Mouse (Mus musculus) midbrain, embryonic 16.5 days (tissue): Measurements from ENCODE around the gene Fgf2. TPM values are rescaled to one million over a fixed set of nuclear protein-coding genes. Genes with fewer than 3 reads are reported as not detected.

Experiments used
- ATAC-seq: fragments of 200-750 bp; cut with Nextera tagmentation; 2 replicates; pipeline ENCODE4 v1.8.0; 2017; ENCODE audit warnings: moderate TSS enrichment
- H3K27ac ChIP-seq: fragments of 300-500 bp; sonication (generic); 2 replicates; pipeline ENCODE4 v1.5.1; 2014; ENCODE audit warnings: mild to moderate bottlenecking, low read length, mixed read lengths
- H3K27me3 ChIP-seq: fragments of 300-500 bp; sonication (generic); 2 replicates; pipeline ENCODE4 v1.6.1; 2014; ENCODE audit warnings: low read depth, low read length, mixed read lengths; ENCODE audit not compliant: control insufficient read depth, insufficient read depth
- H3K36me3 ChIP-seq: fragments of 300-500 bp; sonication (generic); 2 replicates; pipeline ENCODE4 v1.6.1; 2014; ENCODE audit warnings: mild to moderate bottlenecking, low read length, moderate library complexity, mixed read lengths; ENCODE audit not compliant: control insufficient read depth, insufficient read depth
- H3K4me1 ChIP-seq: fragments of 300-500 bp; sonication (generic); 2 replicates; pipeline ENCODE4 v1.6.1; 2014; ENCODE audit warnings: mild to moderate bottlenecking, low read length, mixed read lengths; ENCODE audit not compliant: control insufficient read depth, insufficient read depth
- H3K4me2 ChIP-seq: fragments of 300-500 bp; sonication (generic); 2 replicates; pipeline ENCODE4 v1.6.1; 2014; ENCODE audit warnings: mild to moderate bottlenecking, low read length, mixed read lengths
- H3K4me3 ChIP-seq: fragments of 300-500 bp; sonication (generic); 2 replicates; pipeline ENCODE4 v1.5.1; 2014; ENCODE audit warnings: low read depth, mild to moderate bottlenecking, low read length, moderate library complexity, mixed read lengths
- H3K9ac ChIP-seq: fragments of 300-500 bp; sonication (generic); 2 replicates; pipeline ENCODE4 v1.6.1; 2014; ENCODE audit warnings: low read depth, low read length, mixed read lengths
- H3K9me3 ChIP-seq: fragments of 300-500 bp; sonication (generic); replicated peaks from 2 replicates; pipeline ENCODE4 v1.6.1; 2014; ENCODE audit warnings: mild to moderate bottlenecking, low read length, mixed read lengths; ENCODE audit not compliant: control insufficient read depth, poor library complexity, severe bottlenecking
- WGBS: fragments of 180-500 bp; shearing (Covaris S2); extraction: QIAGEN DNeasy Blood & Tissue Kit; methylation state at CpG from one replicate; pipeline ENCODE4 v1.1.7; 2014; 5-methylcytosine and 5-hydroxymethylcytosine counted together
- polyA plus RNA-seq: library from polyadenylated mRNA; unstranded; fragments of >200 nt; fragmentation: Nextera tagmentation; extraction: Ambion mirVana; gene quantifications from 2 replicates; pipeline ENCODE4 v1.2.1, GENCODE M21; 2015

Gene Fgf2
- 0.44 and 0.55 TPM in 2 replicates for polyA plus RNA-seq

DNA sequence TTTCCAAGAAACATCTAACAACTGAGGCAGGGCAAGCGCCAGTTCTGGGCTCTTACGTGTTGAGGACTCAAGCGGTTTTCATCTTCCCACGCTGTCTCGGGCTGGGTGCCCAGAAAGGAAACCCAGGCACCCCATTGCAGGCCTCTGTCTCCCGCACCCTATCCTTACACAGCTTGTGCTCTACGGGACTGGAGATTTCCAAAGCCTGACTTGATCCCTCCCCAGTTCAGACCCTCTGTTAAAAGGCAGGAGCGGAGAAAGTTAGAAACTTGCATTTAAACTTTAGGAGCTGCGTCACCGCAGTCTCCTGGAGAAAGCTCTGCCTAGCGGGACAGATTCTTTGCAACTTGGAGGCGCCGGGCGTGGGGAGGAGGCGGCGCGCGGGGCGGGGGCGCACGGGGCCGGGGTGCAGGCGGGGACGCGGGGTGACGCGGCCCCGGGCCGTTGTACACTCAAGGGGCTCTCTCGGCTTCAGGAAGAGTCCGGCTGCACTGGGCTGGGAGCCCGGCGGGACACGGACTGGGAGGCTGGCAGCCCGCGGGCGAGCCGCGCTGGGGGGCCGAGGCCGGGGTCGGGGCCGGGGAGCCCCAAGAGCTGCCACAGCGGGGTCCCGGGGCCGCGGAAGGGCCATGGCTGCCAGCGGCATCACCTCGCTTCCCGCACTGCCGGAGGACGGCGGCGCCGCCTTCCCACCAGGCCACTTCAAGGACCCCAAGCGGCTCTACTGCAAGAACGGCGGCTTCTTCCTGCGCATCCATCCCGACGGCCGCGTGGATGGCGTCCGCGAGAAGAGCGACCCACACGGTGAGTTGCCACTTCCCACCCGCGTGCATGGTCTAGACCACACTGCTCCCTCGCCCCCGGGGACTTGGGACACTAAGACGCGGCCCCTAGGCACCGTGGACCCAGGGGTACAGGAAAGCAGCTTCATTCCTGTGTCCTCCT, at the start of gene Fgf2:
Gene Fgf2 (plus strand): TSS at position 126 of the 945 bp plus-strand sequence.
- H3K4me3 ChIP-seq = peak within 1 kb of the TSS; percentile 75
- H3K4me2 ChIP-seq = peak within 1 kb of the TSS; percentile 100
- H3K9ac ChIP-seq = peak within 1 kb of the TSS; percentile 73
- WGBS = under 1% methylated on average over 67 of the region's 75 CpGs
- peaks cover 26% of the 10 kb centered on the region for H3K27me3 ChIP-seq
- H3K9me3 ChIP-seq = no peaks in the 10 kb centered on the region
- no peak within 1 kb of the TSS for H3K27ac ChIP-seq
- H3K4me1 ChIP-seq = peaks cover 11% of the 10 kb centered on the region
- no peaks in the 10 kb centered on the region for H3K36me3 ChIP-seq
- ATAC-seq = peak; percentile 85

DNA sequence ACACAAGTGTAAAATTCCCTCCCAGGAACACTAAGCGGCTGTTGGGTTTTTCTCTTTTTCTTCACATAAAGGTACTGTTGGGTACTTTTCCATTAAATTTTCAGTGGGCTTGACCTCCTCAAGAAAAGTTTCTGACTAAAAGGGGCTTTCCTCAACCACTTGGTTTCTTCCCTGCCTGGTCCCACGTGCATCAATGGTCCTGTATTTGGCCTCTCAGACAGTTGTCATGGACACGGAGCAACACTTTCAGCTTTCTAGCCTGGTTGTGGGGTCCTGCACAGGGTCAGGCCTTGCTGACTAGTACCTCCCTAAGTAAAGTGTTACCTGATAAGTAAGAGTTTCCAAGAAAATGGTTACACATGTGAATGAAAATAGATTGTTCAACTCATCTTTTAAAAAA, 48.7 kb upstream of the Fgf2 start:
- Histone ChIP-seq H3K9me3 (no peaks in the 10 kb centered on the region), H3K4me2 (no peak overlapping the region), H3K9ac (no peak overlapping the region), H3K27me3 (no peaks in the 10 kb centered on the region), H3K4me3 (no peak overlapping the region), H3K36me3 (no peaks in the 10 kb centered on the region), H3K4me1 (no peaks in the 10 kb centered on the region), H3K27ac (no peak overlapping the region)
- 70% methylated on average over 3 of the region's 3 CpGs for WGBS
- no peak for ATAC-seq

DNA sequence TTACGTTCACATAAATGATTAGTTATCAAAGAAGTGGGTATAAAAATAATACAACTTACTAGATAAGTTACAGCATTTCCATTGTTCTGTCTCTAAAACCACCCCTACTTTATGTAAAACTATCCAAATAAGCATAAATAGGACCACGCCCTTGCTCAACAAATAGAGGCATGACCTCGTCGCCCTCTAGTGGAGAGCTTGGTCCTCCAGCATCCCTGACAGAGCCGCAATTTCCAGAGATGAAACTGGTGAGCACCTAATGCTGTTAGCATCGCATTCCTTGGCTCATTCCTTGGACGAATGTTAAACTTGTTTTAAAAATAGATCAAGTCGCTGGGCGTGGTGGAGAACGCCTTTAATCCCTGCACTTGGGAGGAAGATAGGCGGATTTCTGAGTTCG, 45.5 kb upstream of the Fgf2 start:
- no peak overlapping the region for H3K4me2 ChIP-seq
- no peaks in the 10 kb centered on the region for H3K9me3 ChIP-seq
- H3K36me3 ChIP-seq = no peaks in the 10 kb centered on the region
- no peak overlapping the region for H3K4me3 ChIP-seq
- no peak for ATAC-seq
- H3K9ac ChIP-seq = no peak overlapping the region
- no peaks in the 10 kb centered on the region for H3K27me3 ChIP-seq
- no peaks in the 10 kb centered on the region for H3K4me1 ChIP-seq
- no peak overlapping the region for H3K27ac ChIP-seq
- WGBS = 42% methylated on average over 12 of the region's 12 CpGs

DNA sequence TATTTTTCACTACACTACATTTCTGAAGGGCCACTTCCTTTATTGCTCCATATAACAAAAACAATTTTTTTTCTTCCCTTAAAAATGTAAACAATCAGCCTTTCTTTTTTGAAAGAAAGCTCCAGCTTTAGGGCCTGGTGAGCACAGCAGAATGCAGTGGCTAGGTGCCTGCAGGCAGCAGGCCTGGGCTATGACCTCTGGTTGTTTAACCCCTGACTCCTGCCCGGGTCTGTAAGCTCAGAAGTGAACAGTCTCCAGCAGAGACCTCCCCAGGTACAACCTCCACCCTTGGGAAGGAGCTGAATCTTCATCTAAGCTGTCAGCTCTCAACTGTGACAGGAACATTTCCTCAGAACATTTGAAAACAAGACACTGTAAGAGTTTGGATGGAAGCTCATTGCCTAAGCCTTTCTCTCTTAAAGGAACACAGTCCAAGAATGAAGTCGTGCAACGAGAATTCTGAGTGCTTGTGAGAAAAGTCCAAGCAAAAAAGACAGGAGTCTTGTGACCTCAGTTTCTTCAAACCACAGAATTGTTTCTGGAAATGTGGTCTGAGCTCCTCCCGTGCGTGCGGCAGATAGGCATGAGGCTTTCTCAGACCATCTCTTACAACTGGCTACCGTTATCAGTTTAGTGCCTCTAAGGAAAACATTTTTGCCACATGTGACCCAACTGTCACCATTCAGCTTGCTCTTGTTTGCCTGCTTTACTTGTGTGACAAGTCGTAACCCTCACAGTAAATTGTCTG, 44.6 kb upstream of the Fgf2 start:
- H3K9ac ChIP-seq = no peak overlapping the region
- no peak overlapping the region for H3K4me2 ChIP-seq
- H3K27me3 ChIP-seq = no peaks in the 10 kb centered on the region
- WGBS = 77% methylated on average over 8 of the region's 8 CpGs
- no peaks in the 10 kb centered on the region for H3K4me1 ChIP-seq
- no peak for ATAC-seq
- no peaks in the 10 kb centered on the region for H3K9me3 ChIP-seq
- no peak overlapping the region for H3K4me3 ChIP-seq
- H3K27ac ChIP-seq = no peak overlapping the region
- H3K36me3 ChIP-seq = no peaks in the 10 kb centered on the region

DNA sequence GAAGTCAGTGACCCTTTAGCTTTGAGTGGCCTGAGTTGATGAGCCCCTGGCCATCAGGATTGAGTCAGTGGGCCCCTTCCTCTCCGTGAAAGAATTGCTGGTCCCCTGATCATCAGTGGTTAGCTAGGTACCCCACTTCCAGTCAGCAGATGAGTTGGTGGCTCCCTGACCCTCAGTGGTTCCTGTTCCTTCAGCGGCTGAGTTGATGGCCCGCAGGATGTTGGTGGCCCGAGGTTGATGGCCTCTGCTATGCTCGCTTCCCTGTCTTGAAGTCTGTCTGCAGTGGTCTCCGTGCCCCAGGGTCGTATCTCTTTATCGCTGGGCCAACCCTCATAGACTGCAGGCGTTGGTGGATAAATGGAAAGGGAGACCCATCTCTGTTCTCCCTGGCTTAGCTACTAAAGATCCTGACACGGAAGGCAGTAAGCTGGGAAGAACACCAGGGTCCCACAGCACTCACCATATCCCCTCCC, 36.2 kb upstream of the Fgf2 start:
- no peaks in the 10 kb centered on the region for H3K27me3 ChIP-seq
- H3K4me2 ChIP-seq = peak overlapping the region; percentile 82
- H3K4me1 ChIP-seq = peaks cover 10% of the 10 kb centered on the region
- peak overlapping the region; percentile 81 for H3K9ac ChIP-seq
- no peaks in the 10 kb centered on the region for H3K9me3 ChIP-seq
- peak overlapping the region; percentile 71 for H3K27ac ChIP-seq
- WGBS = 2% methylated on average over 10 of the region's 10 CpGs
- no peaks in the 10 kb centered on the region for H3K36me3 ChIP-seq
- no peak; the same call in 1 of the 2 replicates for ATAC-seq
- peak overlapping the region; percentile 81 for H3K4me3 ChIP-seq

DNA sequence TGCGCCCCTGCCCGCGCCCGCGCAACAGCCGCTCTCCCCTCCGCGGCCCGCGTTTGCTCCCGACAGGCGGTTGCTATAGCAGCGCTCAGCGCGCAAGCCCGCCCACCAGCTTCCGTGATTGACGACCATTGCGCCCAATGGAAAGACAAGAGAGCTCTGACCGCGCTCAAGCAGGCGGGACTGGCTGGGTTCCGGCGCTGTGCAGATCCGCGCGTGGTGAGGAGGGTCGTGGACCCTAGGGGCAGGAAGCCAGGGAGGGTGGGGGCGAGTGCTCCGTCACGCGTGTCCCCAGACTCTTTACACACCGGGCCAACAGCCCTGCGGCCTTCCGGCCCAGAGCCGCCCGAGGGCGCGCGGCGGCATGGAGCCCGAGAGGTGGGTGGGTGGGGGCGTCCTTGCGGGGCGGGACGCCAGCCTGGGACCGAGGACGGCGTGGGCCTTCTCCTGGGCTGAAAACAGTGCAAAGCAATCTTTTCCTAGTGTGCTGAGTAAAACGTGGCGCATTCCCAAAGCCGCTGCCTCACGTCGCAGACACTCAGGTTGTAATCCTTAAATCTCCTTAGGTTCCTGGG, 35.7 kb upstream of the Fgf2 start, which contains the start of the genes Bbs12 and Cetn4:
Gene Bbs12 (plus strand): TSS at position 185 of the 572 bp plus-strand sequence.
Gene Cetn4 (minus strand): TSS at position 339 of the 572 bp plus-strand sequence.
- Histone ChIP-seq H3K4me1 (peaks cover 10% of the 10 kb centered on the region), H3K9me3 (no peaks in the 10 kb centered on the region), H3K27me3 (no peaks in the 10 kb centered on the region), H3K4me3 (peak within 1 kb of the TSS; percentile 81), H3K27ac (peak within 1 kb of the TSS; percentile 77), H3K9ac (peak within 1 kb of the TSS; percentile 81), H3K36me3 (no peaks in the 10 kb centered on the region), H3K4me2 (peak within 1 kb of the TSS; percentile 82)
- ATAC-seq = peak; percentile 100
- WGBS = under 1% methylated on average over 54 of the region's 54 CpGs

DNA sequence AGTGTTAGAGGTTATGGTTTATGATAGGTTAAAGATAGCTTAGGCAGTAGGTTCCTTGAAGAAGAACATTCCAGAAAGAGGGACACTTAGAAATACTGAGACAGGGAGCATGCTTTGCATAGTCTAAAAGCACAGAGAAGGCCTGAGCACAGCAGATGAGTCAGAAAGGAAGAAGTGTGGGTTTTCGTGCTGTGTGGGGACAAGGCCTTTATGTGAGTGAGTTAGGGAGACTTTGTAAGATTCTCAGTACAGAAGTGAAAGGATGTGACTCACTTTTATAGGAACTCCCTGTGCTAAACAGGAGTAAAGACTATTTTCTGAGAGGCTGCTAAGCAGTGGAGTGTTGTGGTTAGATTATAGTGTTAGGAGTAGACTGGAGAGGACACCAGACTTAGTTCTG, 34.8 kb upstream of the Fgf2 start:
- no peaks in the 10 kb centered on the region for H3K9me3 ChIP-seq
- ATAC-seq = no peak
- WGBS = 30% methylated on average over 1 of the region's 1 CpGs
- 0 out of 2 replicates have a peak overlapping the region, but pooled peaks have one; percentile 1 for H3K9ac ChIP-seq
- no peak overlapping the region for H3K27ac ChIP-seq
- peaks cover 10% of the 10 kb centered on the region for H3K4me1 ChIP-seq
- H3K4me2 ChIP-seq = peak overlapping the region; percentile 47
- H3K36me3 ChIP-seq = no peaks in the 10 kb centered on the region
- no peaks in the 10 kb centered on the region for H3K27me3 ChIP-seq
- H3K4me3 ChIP-seq = no peak overlapping the region

DNA sequence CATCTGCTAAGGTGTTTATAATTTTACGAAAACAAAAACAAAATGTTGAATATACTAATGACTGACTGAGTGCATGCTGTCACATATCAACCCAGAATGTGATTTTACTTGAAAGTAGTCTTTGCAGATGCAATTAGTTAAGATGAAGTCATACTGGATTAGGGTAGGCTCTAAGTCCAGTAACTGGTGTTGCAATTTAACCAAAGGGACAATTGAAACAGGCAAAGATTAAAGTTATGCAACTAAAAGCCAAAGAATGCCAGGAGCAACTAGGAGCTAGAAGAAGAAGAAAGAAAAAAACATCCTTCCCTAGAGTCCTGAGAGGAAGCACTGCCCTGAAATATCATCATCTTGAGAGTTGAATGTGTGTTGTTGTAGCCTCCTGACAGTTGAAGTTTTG, 31.9 kb upstream of the Fgf2 start:
- Histone ChIP-seq H3K27me3 (no peaks in the 10 kb centered on the region), H3K9me3 (no peaks in the 10 kb centered on the region), H3K9ac (no peak overlapping the region), H3K4me3 (no peak overlapping the region), H3K36me3 (no peaks in the 10 kb centered on the region; the same call in 1 of the 2 replicates), H3K27ac (no peak overlapping the region), H3K4me2 (no peak overlapping the region), H3K4me1 (peaks cover 10% of the 10 kb centered on the region)
- no peak for ATAC-seq
- WGBS = 95% methylated on average over 1 of the region's 1 CpGs
